Mouse (Mus musculus): ENCODE measurements around the gene Rab23.

Gene Rab23

GRCm38 (mm10) chr1:33719733-33720225 is at the start of gene Rab23:
TSS of gene Rab23 (plus strand) at chr1:33719887.
- peak; percentile 68 to 82 for DNase-seq (ENCODE audit: low spot score in 2 of 2)

- DNase-seq (ENCODE audit: low spot score in 2 of 2) = peak in 1 of 2 experiments; percentile 48
Observed at GRCm38 (mm10) chr1:33670164-33670616, 49.5 kb upstream of the Rab23 start.

GRCm38 (mm10) chr1:33671441-33671840 is 48.2 kb upstream of the Rab23 start:
- DNase-seq (ENCODE audit: low spot score in 2 of 2) = no peak

- DNase-seq (ENCODE audit: low spot score in 2 of 2) = no peak
Observed at GRCm38 (mm10) chr1:33672083-33672482, 47.6 kb upstream of the Rab23 start.

GRCm38 (mm10) chr1:33672514-33672913 is 47.2 kb upstream of the Rab23 start:
- DNase-seq (ENCODE audit: low spot score in 2 of 2) = peak in 1 of 2 experiments; percentile 31

GRCm38 (mm10) chr1:33673158-33673960 is 46.3 kb upstream of the Rab23 start:
- no peak for DNase-seq (ENCODE audit: low spot score in 2 of 2)

- no peak for DNase-seq (ENCODE audit: low spot score in 2 of 2)
Observed at GRCm38 (mm10) chr1:33680435-33680834, 39.3 kb upstream of the Rab23 start.

- no peak for DNase-seq (ENCODE audit: low spot score in 2 of 2)
Observed at GRCm38 (mm10) chr1:33680890-33681289, 38.8 kb upstream of the Rab23 start.

- DNase-seq (ENCODE audit: low spot score in 2 of 2) = no peak
Observed at GRCm38 (mm10) chr1:33684459-33684858, 35.2 kb upstream of the Rab23 start.

- DNase-seq (ENCODE audit: low spot score in 2 of 2) = no peak
Observed at GRCm38 (mm10) chr1:33688810-33689209, 30.9 kb upstream of the Rab23 start.

- DNase-seq (ENCODE audit: low spot score in 2 of 2) = no peak
Observed at GRCm38 (mm10) chr1:33689446-33690086, 30.1 kb upstream of the Rab23 start.

GRCm38 (mm10) chr1:33690087-33690448 is 29.6 kb upstream of the Rab23 start:
- no peak for DNase-seq (ENCODE audit: low spot score in 2 of 2)

GRCm38 (mm10) chr1:33693893-33694292 is 25.8 kb upstream of the Rab23 start:
- no peak for DNase-seq (ENCODE audit: low spot score in 2 of 2)

- no peak for DNase-seq (ENCODE audit: low spot score in 2 of 2)
Observed at GRCm38 (mm10) chr1:33696016-33696415, 23.7 kb upstream of the Rab23 start.

GRCm38 (mm10) chr1:33701244-33701643 is 18.4 kb upstream of the Rab23 start:
- DNase-seq (ENCODE audit: low spot score in 2 of 2) = no peak

GRCm38 (mm10) chr1:33709615-33710014 is 10.1 kb upstream of the Rab23 start:
- no peak for DNase-seq (ENCODE audit: low spot score in 2 of 2)

- DNase-seq (ENCODE audit: low spot score in 2 of 2) = no peak
Observed at GRCm38 (mm10) chr1:33712026-33712425, 7.7 kb upstream of the Rab23 start.

- DNase-seq (ENCODE audit: low spot score in 2 of 2) = no peak
Observed at GRCm38 (mm10) chr1:33714796-33715195, 4.9 kb upstream of the Rab23 start.

GRCm38 (mm10) chr1:33717636-33718035 is 2.1 kb upstream of the Rab23 start:
- no peak for DNase-seq (ENCODE audit: low spot score in 2 of 2)

- DNase-seq (ENCODE audit: low spot score in 2 of 2) = no peak
Observed at GRCm38 (mm10) chr1:33720231-33720630, 544 bp downstream of the Rab23 start.

- no peak for DNase-seq (ENCODE audit: low spot score in 2 of 2)
Observed at GRCm38 (mm10) chr1:33721020-33721419, 1.3 kb downstream of the Rab23 start.

GRCm38 (mm10) chr1:33724516-33724915 is 4.8 kb downstream of the Rab23 start:
- DNase-seq (ENCODE audit: low spot score in 2 of 2) = no peak

GRCm38 (mm10) chr1:33725086-33725485 is 5.4 kb downstream of the Rab23 start:
- DNase-seq (ENCODE audit: low spot score in 2 of 2) = no peak

All from cerebellum, postnatal 4 days (tissue).